Mouse (Mus musculus): ENCODE measurements around the gene 2010111I01Rik. TPM values are rescaled to one million over a fixed set of nuclear protein-coding genes. Genes with fewer than 3 reads are reported as not detected.
A peak's percentile ranks its signal among the peaks of the same experiment; 100 is the strongest.

Gene 2010111I01Rik
- polyA plus RNA-seq, 1 experiment from 2014 or later, result 144 TPM

DNA sequence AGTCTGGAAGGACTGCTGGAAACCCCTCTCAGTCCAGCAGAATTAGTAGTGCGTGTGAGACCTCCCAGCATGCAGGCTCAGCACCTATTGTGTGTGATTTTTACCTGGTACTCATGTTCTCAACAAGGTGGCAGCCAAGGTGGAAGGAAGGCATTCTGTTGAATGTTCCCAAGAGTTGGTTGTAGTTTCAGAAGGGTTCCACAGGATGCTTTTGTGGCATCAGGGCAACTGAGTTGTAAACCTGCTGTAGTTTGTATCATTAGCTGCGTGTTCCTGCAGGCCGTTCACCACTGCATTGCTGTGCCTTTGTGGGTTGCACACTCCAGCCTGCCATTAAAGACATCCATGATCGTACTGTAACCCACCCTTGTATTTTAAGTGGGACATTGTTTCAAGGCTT, 294.0 kb downstream of the 2010111I01Rik start:
- Histone ChIP-seq H3K36me3 (ENCODE audit: control insufficient read depth, insufficient read depth, low read length) (peaks cover 52% of the 10 kb centered on the region), H3K4me3 (ENCODE audit: low read depth, low read length) (no peak overlapping the region), H3K9ac (ENCODE audit: low read depth, low read length) (peak overlapping the region; percentile 17; the same call in 1 of the 2 replicates), H3K9me3 (ENCODE audit: control insufficient read depth, low read length) (no peaks in the 10 kb centered on the region), H3K27ac (replicated peaks; ENCODE audit: low read depth, low read length) (peak overlapping the region; percentile 77), H3K4me2 (ENCODE audit: low read depth, low read length) (peak overlapping the region; percentile 33), H3K27me3 (replicated peaks; ENCODE audit: control insufficient read depth, insufficient read depth, low read length) (no peaks in the 10 kb centered on the region), H3K4me1 (ENCODE audit: control insufficient read depth, insufficient read depth, low read length) (peaks cover 42% of the 10 kb centered on the region)
- ATAC-seq (ENCODE audit: low read depth) (no peak), DNase-seq (ENCODE audit: low spot score) (no peak)
- 64% methylated on average over 4 of the region's 4 CpGs for WGBS

- peaks cover 45% of the 10 kb centered on the region for H3K36me3 ChIP-seq (ENCODE audit: control insufficient read depth, insufficient read depth, low read length)
- peak overlapping the region; percentile 82 for H3K27ac ChIP-seq (replicated peaks; ENCODE audit: low read depth, low read length)
- DNase-seq (ENCODE audit: low spot score) (no peak), ATAC-seq (ENCODE audit: low read depth) (no peak; the same call in 1 of the 2 replicates)
- H3K27me3 ChIP-seq (replicated peaks; ENCODE audit: control insufficient read depth, insufficient read depth, low read length), result no peaks in the 10 kb centered on the region
- no peaks in the 10 kb centered on the region for H3K9me3 ChIP-seq (ENCODE audit: control insufficient read depth, low read length)
- 17% methylated on average over 4 of the region's 4 CpGs for WGBS
- H3K4me3 ChIP-seq (ENCODE audit: low read depth, low read length), result no peak overlapping the region
- no peak overlapping the region; the same call in 1 of the 2 replicates for H3K4me2 ChIP-seq (ENCODE audit: low read depth, low read length)
- 0 out of 2 replicates have a peak overlapping the region, but pooled peaks have one; percentile 20 for H3K9ac ChIP-seq (ENCODE audit: low read depth, low read length)
- peaks cover 39% of the 10 kb centered on the region for H3K4me1 ChIP-seq (ENCODE audit: control insufficient read depth, insufficient read depth, low read length)
These were observed 295.4 kb downstream of the 2010111I01Rik start for GRCm38 (mm10) chr13:63260133-63260532.

DNA sequence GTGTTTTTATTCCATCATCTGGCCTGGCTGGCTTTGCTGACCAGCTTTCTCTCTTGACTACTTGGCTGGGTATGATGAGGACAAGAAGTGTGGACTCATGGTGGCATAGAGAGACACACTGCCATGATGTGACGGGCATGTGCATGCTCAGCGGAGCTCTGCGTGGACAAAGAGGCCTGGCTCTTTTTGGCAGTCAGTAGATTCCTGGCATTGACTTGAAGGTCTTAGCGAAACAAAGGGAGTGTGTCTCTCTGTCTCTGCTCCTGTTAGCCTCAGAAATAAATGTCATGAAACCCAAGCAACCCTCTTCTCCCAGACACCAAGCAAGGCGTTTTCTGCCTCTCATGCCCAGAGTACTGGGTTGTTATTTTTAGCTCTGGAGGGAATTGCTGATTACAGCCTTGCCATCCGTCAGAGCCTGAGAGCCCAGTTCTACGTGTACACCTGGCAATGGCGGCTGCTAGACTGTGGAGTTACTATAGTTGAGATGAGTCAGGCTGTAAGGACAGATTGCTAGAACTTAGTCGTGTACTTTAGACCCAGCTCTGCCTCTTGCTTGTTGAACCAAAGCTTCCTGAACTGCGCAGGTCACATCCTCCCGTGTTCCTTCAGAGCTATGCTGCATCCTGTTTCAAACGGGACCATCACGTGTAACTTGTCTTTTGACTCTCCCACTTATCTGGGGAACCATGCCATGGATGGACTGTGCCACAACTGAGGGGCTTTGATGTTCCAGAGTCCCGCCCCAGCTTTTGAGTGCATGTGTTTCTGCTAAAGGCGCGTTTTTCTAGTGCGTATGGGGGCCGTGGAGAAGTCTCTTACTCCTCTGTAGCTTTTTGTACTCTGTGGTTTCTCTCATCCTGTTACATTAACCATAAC, 296.3 kb downstream of the 2010111I01Rik start:
- Histone ChIP-seq H3K4me3 (ENCODE audit: low read depth, low read length) (no peak overlapping the region), H3K27me3 (replicated peaks; ENCODE audit: control insufficient read depth, insufficient read depth, low read length) (no peaks in the 10 kb centered on the region), H3K4me2 (ENCODE audit: low read depth, low read length) (peak overlapping the region; percentile 10), H3K36me3 (ENCODE audit: control insufficient read depth, insufficient read depth, low read length) (peaks cover 36% of the 10 kb centered on the region), H3K9ac (ENCODE audit: low read depth, low read length) (no peak overlapping the region), H3K27ac (replicated peaks; ENCODE audit: low read depth, low read length) (peak overlapping the region; percentile 82), H3K4me1 (ENCODE audit: control insufficient read depth, insufficient read depth, low read length) (peaks cover 39% of the 10 kb centered on the region), H3K9me3 (ENCODE audit: control insufficient read depth, low read length) (no peaks in the 10 kb centered on the region)
- ATAC-seq (ENCODE audit: low read depth), result peak; percentile 17; the same call in 1 of the 2 replicates
- WGBS, result 34% methylated on average over 18 of the region's 18 CpGs
- no peak for DNase-seq (ENCODE audit: low spot score)

- DNase-seq (ENCODE audit: low spot score) (no peak), ATAC-seq (ENCODE audit: low read depth) (no peak)
- H3K36me3 ChIP-seq (ENCODE audit: control insufficient read depth, insufficient read depth, low read length), result peaks cover 34% of the 10 kb centered on the region
- 85% methylated on average over 3 of the region's 3 CpGs for WGBS
- peaks cover 39% of the 10 kb centered on the region for H3K4me1 ChIP-seq (ENCODE audit: control insufficient read depth, insufficient read depth, low read length)
- H3K27ac ChIP-seq (replicated peaks; ENCODE audit: low read depth, low read length), result peak overlapping the region; percentile 82
- no peaks in the 10 kb centered on the region for H3K9me3 ChIP-seq (ENCODE audit: control insufficient read depth, low read length)
- no peaks in the 10 kb centered on the region for H3K27me3 ChIP-seq (replicated peaks; ENCODE audit: control insufficient read depth, insufficient read depth, low read length)
- H3K4me3 ChIP-seq (ENCODE audit: low read depth, low read length), result no peak overlapping the region
- H3K9ac ChIP-seq (ENCODE audit: low read depth, low read length), result no peak overlapping the region
- no peak overlapping the region for H3K4me2 ChIP-seq (ENCODE audit: low read depth, low read length)
These were observed 297.0 kb downstream of the 2010111I01Rik start for GRCm38 (mm10) chr13:63261676-63262075.

DNA sequence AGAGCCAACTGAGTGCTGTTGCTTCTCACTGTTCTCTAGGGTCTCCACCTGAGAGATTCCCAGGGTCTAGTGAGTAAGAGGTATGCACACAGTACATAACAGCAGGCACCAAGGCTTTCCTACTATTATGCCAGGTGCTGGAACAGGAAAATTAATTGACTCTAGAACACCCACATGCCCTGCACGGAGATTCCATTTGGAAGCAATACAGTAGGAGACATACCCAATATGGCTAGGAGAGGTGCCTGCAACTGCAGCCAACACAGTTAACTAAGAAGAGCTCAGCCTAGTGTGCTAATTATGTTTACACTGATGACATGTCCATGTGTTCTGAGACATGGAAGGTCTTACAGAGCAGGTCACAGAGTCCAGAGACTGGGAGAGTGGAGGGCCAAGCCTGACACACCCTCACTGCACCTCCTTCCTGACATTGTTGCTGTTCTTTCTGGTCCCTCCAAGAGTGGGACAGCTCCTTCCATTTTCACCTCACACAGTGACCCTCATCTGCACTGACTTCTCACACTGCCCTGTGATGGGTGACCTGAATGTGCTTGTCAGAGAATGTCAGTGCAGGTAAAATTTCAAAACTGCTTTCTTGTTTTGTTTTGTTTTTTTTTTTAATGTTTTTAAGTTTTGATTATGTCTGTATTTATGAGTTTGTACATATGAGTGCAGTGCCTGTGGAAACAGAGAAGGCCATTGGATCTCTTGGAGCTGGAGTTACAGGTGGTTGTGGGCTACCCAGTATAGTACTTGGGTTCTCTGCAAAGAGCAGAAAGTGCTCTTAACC, 297.7 kb downstream of the 2010111I01Rik start:
- Histone ChIP-seq H3K4me2 (ENCODE audit: low read depth, low read length) (no peak overlapping the region), H3K27me3 (replicated peaks; ENCODE audit: control insufficient read depth, insufficient read depth, low read length) (no peaks in the 10 kb centered on the region), H3K9ac (ENCODE audit: low read depth, low read length) (no peak overlapping the region), H3K9me3 (ENCODE audit: control insufficient read depth, low read length) (no peaks in the 10 kb centered on the region), H3K4me1 (ENCODE audit: control insufficient read depth, insufficient read depth, low read length) (peaks cover 39% of the 10 kb centered on the region), H3K4me3 (ENCODE audit: low read depth, low read length) (no peak overlapping the region), H3K27ac (replicated peaks; ENCODE audit: low read depth, low read length) (peak overlapping the region; percentile 82; the same call in 1 of the 2 replicates), H3K36me3 (ENCODE audit: control insufficient read depth, insufficient read depth, low read length) (peaks cover 27% of the 10 kb centered on the region)
- DNase-seq (ENCODE audit: low spot score), result no peak
- WGBS, result 71% methylated on average over 1 of the region's 1 CpGs
- ATAC-seq (ENCODE audit: low read depth), result no peak

- WGBS, result 38% methylated on average over 4 of the region's 4 CpGs
- H3K27ac ChIP-seq (replicated peaks; ENCODE audit: low read depth, low read length), result no peak overlapping the region; the same call in 1 of the 2 replicates
- no peak overlapping the region for H3K4me3 ChIP-seq (ENCODE audit: low read depth, low read length)
- H3K9me3 ChIP-seq (ENCODE audit: control insufficient read depth, low read length), result no peaks in the 10 kb centered on the region
- H3K36me3 ChIP-seq (ENCODE audit: control insufficient read depth, insufficient read depth, low read length), result peaks cover 3% of the 10 kb centered on the region; the same call in 1 of the 2 replicates
- DNase-seq (ENCODE audit: low spot score) (no peak), ATAC-seq (ENCODE audit: low read depth) (no peak)
- no peak overlapping the region for H3K4me2 ChIP-seq (ENCODE audit: low read depth, low read length)
- H3K4me1 ChIP-seq (ENCODE audit: control insufficient read depth, insufficient read depth, low read length), result peaks cover 22% of the 10 kb centered on the region; the same call in 1 of the 2 replicates
- H3K27me3 ChIP-seq (replicated peaks; ENCODE audit: control insufficient read depth, insufficient read depth, low read length), result no peaks in the 10 kb centered on the region
- H3K9ac ChIP-seq (ENCODE audit: low read depth, low read length), result no peak overlapping the region
These were observed 303.7 kb downstream of the 2010111I01Rik start for GRCm38 (mm10) chr13:63268371-63268770.

GRCm38 (mm10) chr13:63268776-63269175, 304.1 kb downstream of the 2010111I01Rik start:
- Histone ChIP-seq H3K4me2 (ENCODE audit: low read depth, low read length) (no peak overlapping the region), H3K36me3 (ENCODE audit: control insufficient read depth, insufficient read depth, low read length) (no peaks in the 10 kb centered on the region; the same call in 1 of the 2 replicates), H3K27me3 (replicated peaks; ENCODE audit: control insufficient read depth, insufficient read depth, low read length) (no peaks in the 10 kb centered on the region), H3K9me3 (ENCODE audit: control insufficient read depth, low read length) (no peaks in the 10 kb centered on the region), H3K27ac (replicated peaks; ENCODE audit: low read depth, low read length) (peak overlapping the region; percentile 8; the same call in 1 of the 2 replicates), H3K4me3 (ENCODE audit: low read depth, low read length) (no peak overlapping the region), H3K9ac (ENCODE audit: low read depth, low read length) (no peak overlapping the region), H3K4me1 (ENCODE audit: control insufficient read depth, insufficient read depth, low read length) (peaks cover 22% of the 10 kb centered on the region; the same call in 1 of the 2 replicates)
- WGBS, result 29% methylated on average over 1 of the region's 1 CpGs
- DNase-seq (ENCODE audit: low spot score) (no peak), ATAC-seq (ENCODE audit: low read depth) (no peak)

DNA sequence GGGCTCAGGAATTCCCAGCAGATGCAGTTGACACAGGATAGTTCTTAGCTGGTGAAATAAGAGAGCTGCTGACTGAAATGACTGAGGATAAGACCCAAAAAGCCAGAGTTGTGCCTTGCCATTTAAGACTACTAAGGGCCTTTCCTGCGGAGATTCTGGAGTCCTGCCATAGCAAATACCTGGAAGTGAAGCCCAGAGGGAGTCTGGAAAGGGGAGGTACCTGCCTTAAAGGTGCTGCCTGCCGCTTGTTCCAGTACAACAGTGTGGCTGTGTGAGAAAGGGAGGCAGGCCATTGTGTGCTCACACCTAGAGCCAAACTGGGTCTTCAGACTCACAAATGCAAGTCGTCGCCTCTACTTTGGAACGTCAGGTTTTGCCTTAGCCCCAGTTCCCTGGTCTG, 305.5 kb downstream of the 2010111I01Rik start:
- Histone ChIP-seq H3K27me3 (replicated peaks; ENCODE audit: control insufficient read depth, insufficient read depth, low read length) (no peaks in the 10 kb centered on the region), H3K4me1 (ENCODE audit: control insufficient read depth, insufficient read depth, low read length) (peaks cover 25% of the 10 kb centered on the region), H3K9me3 (ENCODE audit: control insufficient read depth, low read length) (no peaks in the 10 kb centered on the region), H3K27ac (replicated peaks; ENCODE audit: low read depth, low read length) (peak overlapping the region; percentile 41), H3K36me3 (ENCODE audit: control insufficient read depth, insufficient read depth, low read length) (no peaks in the 10 kb centered on the region), H3K4me3 (ENCODE audit: low read depth, low read length) (peak overlapping the region; percentile 1; the same call in 1 of the 2 replicates), H3K9ac (ENCODE audit: low read depth, low read length) (peak overlapping the region; percentile 34; the same call in 1 of the 2 replicates), H3K4me2 (ENCODE audit: low read depth, low read length) (peak overlapping the region; percentile 32)
- ATAC-seq (ENCODE audit: low read depth) (no peak), DNase-seq (ENCODE audit: low spot score) (no peak)
- 33% methylated on average over 5 of the region's 5 CpGs for WGBS

Measured in embryonic facial prominence, embryonic 14.5 days (tissue).